Mouse (Mus musculus) forebrain, embryonic 12.5 days (tissue): Measurements from ENCODE around the gene Hrc. TPM values are rescaled to one million over a fixed set of nuclear protein-coding genes. Genes with fewer than 3 reads are reported as not detected.

Experiments used
- ATAC-seq: fragments of 200-750 bp; cut with Nextera tagmentation; 2 replicates; pipeline ENCODE4 v1.8.0; 2017; ENCODE audit warnings: moderate TSS enrichment; ENCODE audit not compliant: low FRiP score
- H3K27ac ChIP-seq: fragments of 300-500 bp; sonication (generic); 2 replicates; pipeline ENCODE4 v1.5.1; 2016; ENCODE audit warnings: mild to moderate bottlenecking
- H3K27me3 ChIP-seq: fragments of 300-500 bp; sonication (generic); 2 replicates; pipeline ENCODE4 v1.6.1; 2016; ENCODE audit warnings: mild to moderate bottlenecking
- H3K36me3 ChIP-seq: fragments of 300-500 bp; sonication (generic); replicated peaks from 2 replicates; pipeline ENCODE4 v1.6.1; 2016; ENCODE audit warnings: mild to moderate bottlenecking
- H3K4me1 ChIP-seq: fragments of 300-500 bp; sonication (generic); 2 replicates; pipeline ENCODE4 v1.6.1; 2016
- H3K4me2 ChIP-seq: fragments of 300-500 bp; sonication (generic); 2 replicates; pipeline ENCODE4 v1.6.1; 2016; ENCODE audit warnings: mild to moderate bottlenecking, moderate library complexity
- H3K4me3 ChIP-seq: fragments of 300-500 bp; sonication (generic); replicated peaks from 2 replicates; pipeline ENCODE4 v1.5.1; 2016; ENCODE audit warnings: mild to moderate bottlenecking
- H3K9ac ChIP-seq: fragments of 300-500 bp; sonication (generic); 2 replicates; pipeline ENCODE4 v1.6.1; 2016; ENCODE audit warnings: mild to moderate bottlenecking
- H3K9me3 ChIP-seq: fragments of 300-500 bp; sonication (generic); 2 replicates; pipeline ENCODE4 v1.6.1; 2016
- WGBS: fragments of 180-500 bp; shearing (Covaris S2); methylation state at CpG from one replicate; pipeline ENCODE4 v1.1.7; 2016; 5-methylcytosine and 5-hydroxymethylcytosine counted together
- polyA plus RNA-seq: library from polyadenylated mRNA; unstranded; fragments of >200 nt; fragmentation: Nextera tagmentation; extraction: Ambion mirVana; gene quantifications from 2 replicates; pipeline ENCODE4 v1.2.1, GENCODE M21; 2016

Gene Hrc
- polyA plus RNA-seq, 1 experiment from 2014 or later, result 0.20 TPM

DNA sequence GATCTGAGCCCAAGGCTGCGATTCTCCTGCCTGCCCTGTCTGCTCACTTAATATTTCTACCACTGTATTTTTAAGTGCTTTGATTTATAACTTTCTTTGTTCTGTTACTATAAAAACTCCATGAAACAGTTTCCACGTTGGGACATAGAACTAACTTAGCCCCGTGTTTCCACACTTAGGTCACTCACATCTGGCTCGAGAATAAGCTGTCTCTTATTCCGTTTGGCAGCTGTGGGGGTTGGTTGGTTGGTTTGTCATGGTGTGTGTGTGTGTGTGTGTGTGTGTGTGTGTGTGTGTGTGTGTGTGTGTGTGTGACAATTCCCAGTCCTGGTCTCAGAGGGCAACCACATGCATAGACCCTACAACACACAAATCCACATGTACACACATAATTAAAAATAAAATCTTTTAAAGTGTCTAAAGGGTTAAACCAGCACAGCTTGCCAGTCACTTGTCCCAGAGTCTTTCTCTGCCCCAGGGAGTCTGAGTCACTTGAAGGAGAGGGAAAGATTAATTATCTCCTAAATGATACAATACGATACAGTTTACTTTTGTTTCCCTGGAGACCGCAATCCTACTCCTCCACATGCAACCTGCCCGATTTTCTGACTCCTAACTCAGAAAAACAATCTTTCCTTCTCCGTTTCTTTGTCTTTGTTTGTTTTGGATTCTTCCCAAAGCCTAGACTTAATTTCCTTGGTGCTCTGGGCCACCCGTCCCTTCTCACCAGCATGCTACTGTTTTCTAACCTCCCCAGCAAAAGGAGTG lies 22.2 kb upstream of the Hrc start:
- Histone ChIP-seq H3K9me3 (no peaks in the 10 kb centered on the region), H3K27ac (no peak overlapping the region), H3K27me3 (no peaks in the 10 kb centered on the region), H3K4me2 (no peak overlapping the region), H3K9ac (no peak overlapping the region), H3K4me3 (no peak overlapping the region), H3K4me1 (peaks cover 23% of the 10 kb centered on the region), H3K36me3 (no peaks in the 10 kb centered on the region)
- WGBS, result 29% methylated on average over 10 of the region's 10 CpGs
- no peak for ATAC-seq

DNA sequence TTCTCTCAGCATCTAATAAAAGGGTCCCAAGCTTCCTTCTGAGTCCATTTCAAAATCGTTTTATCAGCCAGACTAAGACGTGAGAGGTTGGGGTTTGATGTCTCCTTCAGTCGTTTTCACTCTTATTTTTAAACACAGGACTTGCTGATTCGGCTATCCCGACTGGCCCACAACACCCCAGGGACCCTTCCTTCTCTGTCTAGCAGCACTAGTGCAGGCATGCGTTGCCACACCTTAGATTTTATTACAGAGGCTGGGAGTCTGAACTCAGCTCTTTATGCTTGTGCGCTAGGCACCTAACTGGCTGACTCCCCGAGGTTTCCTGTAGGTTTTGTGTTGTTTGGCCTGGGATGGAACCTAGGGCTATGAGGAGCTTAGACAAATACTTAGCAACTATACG lies 21.6 kb upstream of the Hrc start:
- H3K9ac ChIP-seq, result no peak overlapping the region
- H3K4me2 ChIP-seq, result no peak overlapping the region
- H3K36me3 ChIP-seq, result no peaks in the 10 kb centered on the region
- H3K27ac ChIP-seq, result no peak overlapping the region
- 48% methylated on average over 9 of the region's 9 CpGs for WGBS
- no peaks in the 10 kb centered on the region for H3K9me3 ChIP-seq
- no peak for ATAC-seq
- peaks cover 23% of the 10 kb centered on the region for H3K4me1 ChIP-seq
- H3K4me3 ChIP-seq, result no peak overlapping the region
- H3K27me3 ChIP-seq, result no peaks in the 10 kb centered on the region

DNA sequence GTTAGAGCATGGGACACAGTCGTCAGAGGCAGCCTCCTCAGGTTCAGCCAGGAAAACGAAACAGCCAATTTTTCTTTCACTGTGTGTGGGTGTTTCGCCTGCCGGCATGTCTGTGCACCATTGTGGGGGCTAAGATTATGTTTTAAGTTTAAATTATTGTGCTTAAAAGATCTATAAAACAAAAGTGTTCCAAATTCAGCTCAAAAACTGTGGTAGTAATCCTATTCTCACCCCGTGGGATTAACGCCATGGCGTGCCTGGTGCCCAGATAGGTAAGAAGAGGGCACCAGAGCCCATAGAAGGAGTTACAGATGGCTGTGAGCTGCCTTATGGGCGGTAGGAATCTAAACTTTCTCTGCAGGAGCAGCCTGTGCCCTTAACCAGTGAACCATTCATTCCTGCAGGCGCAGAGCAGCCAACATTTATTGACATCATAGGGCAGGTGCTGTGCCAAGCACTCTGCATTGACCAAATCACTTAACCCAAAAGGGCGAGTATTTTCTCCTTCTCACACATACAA lies 19.8 kb upstream of the Hrc start:
- Histone ChIP-seq H3K27ac (no peak overlapping the region), H3K27me3 (no peaks in the 10 kb centered on the region), H3K9me3 (no peaks in the 10 kb centered on the region), H3K9ac (no peak overlapping the region), H3K36me3 (no peaks in the 10 kb centered on the region), H3K4me2 (no peak overlapping the region), H3K4me3 (no peak overlapping the region), H3K4me1 (peaks cover 13% of the 10 kb centered on the region; the same call in 1 of the 2 replicates)
- WGBS, result 88% methylated on average over 10 of the region's 10 CpGs
- ATAC-seq, result no peak

DNA sequence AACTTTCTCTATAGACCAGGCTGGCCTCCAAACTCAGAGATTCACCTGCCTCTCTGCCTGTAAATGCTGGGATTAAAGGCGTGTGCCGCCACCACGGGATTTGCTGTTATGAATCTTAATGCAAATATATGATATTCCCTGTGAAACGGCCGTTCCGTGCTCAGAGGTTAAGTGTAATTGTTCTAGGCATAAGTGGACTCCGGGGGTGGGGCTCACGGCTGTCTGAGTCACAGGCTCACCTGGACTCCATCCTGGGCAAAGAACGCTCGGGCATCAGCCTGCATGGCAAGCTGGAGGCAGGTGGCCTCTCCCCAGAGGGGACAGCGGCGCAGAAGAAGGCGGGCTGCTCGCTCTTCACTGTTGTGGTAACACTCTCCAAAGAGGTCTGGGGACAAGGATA lies 18.6 kb upstream of the Hrc start:
- no peak for ATAC-seq
- Histone ChIP-seq H3K4me2 (no peak overlapping the region), H3K27me3 (no peaks in the 10 kb centered on the region), H3K36me3 (no peaks in the 10 kb centered on the region), H3K4me3 (no peak overlapping the region), H3K4me1 (peaks cover 13% of the 10 kb centered on the region; the same call in 1 of the 2 replicates), H3K9me3 (no peaks in the 10 kb centered on the region), H3K9ac (no peak overlapping the region), H3K27ac (no peak overlapping the region)
- WGBS, result 94% methylated on average over 14 of the region's 14 CpGs

DNA sequence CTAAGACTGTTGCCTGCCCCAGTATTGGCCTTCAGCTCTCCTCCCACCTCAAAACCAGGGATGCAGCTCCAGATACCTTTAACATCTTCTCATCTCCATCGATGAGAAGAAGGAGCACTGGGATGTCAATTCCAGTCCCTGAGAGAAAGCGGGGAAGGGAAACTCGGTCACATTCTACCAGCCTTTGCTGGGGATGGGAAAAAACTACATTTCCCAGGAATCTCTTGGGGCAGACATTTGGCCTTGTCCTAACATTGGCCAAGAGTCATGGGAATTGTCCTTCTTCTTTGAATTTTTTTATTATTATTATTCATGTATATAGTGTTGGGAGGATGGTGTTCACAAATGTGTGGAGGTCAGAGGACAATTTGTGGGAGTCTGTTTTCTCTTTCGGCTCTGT lies 12.8 kb upstream of the Hrc start:
- no peaks in the 10 kb centered on the region for H3K4me1 ChIP-seq
- no peaks in the 10 kb centered on the region for H3K27me3 ChIP-seq
- 88% methylated on average over 4 of the region's 4 CpGs for WGBS
- no peaks in the 10 kb centered on the region for H3K36me3 ChIP-seq
- no peak overlapping the region for H3K4me2 ChIP-seq
- no peak for ATAC-seq
- H3K9ac ChIP-seq, result no peak overlapping the region
- H3K9me3 ChIP-seq, result no peaks in the 10 kb centered on the region
- H3K4me3 ChIP-seq, result no peak overlapping the region
- no peak overlapping the region for H3K27ac ChIP-seq

DNA sequence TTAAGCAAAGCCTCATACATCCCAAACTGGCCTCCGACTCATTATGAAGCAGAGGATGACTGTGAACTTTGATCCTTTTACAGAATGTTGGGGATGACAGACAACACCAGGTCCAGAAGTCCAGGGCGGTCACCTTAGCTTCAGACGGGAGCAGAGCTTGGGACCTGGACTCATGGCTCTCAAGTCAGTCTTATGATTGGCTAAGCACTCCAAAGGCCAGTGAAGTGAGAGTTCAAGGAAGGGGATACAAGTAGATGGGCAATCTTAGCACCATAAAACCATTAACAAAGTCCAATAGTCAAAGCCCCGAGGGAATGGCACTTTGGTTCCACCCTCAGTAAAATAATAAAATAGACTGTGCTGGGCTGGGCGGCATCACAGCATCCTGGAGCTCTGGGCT lies 12.0 kb upstream of the Hrc start:
- no peak overlapping the region for H3K27ac ChIP-seq
- 91% methylated on average over 5 of the region's 5 CpGs for WGBS

DNA sequence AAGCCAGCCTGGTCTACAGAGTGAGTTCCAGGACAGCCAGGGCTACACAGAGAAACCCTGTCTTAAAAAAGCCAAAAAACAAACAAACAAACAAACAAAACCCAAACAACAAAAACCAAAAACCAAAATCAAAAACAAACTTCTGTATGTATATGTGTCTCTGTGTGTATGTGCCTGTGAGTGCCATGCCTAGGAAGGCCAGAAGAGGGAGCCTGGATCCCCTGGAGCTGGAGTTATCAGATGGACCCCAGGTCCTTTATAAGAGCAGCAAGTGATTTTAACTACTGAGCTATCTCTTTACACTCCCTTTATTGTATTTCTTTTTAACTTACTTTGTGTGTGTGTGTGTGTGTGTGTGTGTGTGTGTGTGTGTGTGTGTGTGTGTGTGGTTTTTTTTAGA lies 9.3 kb upstream of the Hrc start:
- no peak overlapping the region for H3K4me2 ChIP-seq
- no peaks in the 10 kb centered on the region for H3K9me3 ChIP-seq
- H3K4me1 ChIP-seq, result no peaks in the 10 kb centered on the region
- no peak overlapping the region for H3K27ac ChIP-seq
- ATAC-seq, result no peak
- H3K27me3 ChIP-seq, result no peaks in the 10 kb centered on the region
- H3K4me3 ChIP-seq, result no peak overlapping the region
- no peak overlapping the region for H3K9ac ChIP-seq
- no peaks in the 10 kb centered on the region for H3K36me3 ChIP-seq

More for the DNA sequence above, 12.0 kb upstream of the Hrc start:
- no peak for ATAC-seq
- Histone ChIP-seq H3K4me3 (no peak overlapping the region), H3K9me3 (no peaks in the 10 kb centered on the region), H3K27me3 (no peaks in the 10 kb centered on the region), H3K36me3 (no peaks in the 10 kb centered on the region), H3K4me1 (no peaks in the 10 kb centered on the region), H3K4me2 (no peak overlapping the region), H3K9ac (no peak overlapping the region)

DNA sequence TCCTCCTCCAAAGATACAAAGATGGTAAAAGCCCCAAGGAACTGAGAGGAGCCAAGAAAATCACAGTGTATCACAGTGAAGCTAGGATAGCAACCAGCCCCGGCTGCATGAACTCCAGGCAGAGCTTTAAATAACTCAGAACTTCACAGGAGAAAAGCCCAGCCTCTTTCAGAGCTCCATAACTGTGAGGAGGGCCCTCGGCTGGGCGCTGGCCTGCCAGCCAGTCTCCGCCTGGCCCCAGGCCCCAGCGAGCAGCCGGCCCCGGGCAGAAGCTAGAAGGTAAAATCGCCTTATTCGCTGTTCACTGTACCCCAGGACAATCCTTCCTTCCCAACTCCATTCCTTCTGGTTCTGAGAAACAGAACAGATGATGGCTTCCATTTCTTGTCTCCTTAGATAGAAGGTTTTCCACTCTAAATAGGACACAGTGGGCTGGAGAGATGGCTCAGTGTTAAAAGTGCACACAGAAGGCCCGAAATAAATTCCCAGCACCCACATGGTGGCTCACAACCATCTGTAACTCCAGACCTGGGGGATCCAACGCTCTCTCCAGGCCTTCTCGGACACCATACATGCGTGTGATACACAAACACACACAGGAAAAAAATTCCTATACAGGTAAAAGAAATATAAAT lies 6.1 kb upstream of the Hrc start:
- peaks cover 16% of the 10 kb centered on the region for H3K4me1 ChIP-seq
- 0 out of 2 replicates have a peak, but pooled peaks cover 6% of the 10 kb centered on the region for H3K27me3 ChIP-seq
- WGBS, result 84% methylated on average over 13 of the region's 13 CpGs
- ATAC-seq, result no peak
- no peak overlapping the region for H3K27ac ChIP-seq
- H3K4me3 ChIP-seq, result no peak overlapping the region
- H3K4me2 ChIP-seq, result no peak overlapping the region
- no peaks in the 10 kb centered on the region for H3K9me3 ChIP-seq
- H3K36me3 ChIP-seq, result no peaks in the 10 kb centered on the region
- H3K9ac ChIP-seq, result no peak overlapping the region

DNA sequence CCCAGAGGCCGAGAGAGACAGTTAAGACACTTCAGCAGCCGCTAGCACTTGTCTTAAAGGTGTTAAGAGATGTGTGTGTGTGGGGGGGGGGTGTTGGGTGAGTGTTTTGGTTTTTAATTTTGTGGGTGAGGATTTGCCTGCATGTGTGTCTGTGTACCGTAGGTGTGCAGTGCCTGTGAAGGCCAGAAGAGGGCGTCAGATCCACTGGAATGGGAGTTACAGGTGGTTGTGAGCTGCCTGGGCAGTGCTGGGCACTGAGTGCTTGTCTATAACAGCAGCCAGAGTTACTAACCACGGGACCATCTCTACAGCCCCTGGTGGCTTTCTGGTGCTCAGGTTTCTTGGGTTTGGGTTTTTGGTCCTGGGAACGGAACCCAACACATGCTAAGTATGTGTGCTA lies 3.6 kb upstream of the Hrc start:
- WGBS, result 80% methylated on average over 6 of the region's 6 CpGs
- peaks cover 22% of the 10 kb centered on the region for H3K27me3 ChIP-seq
- H3K4me2 ChIP-seq, result no peak overlapping the region
- ATAC-seq, result no peak
- H3K9ac ChIP-seq, result no peak overlapping the region
- no peaks in the 10 kb centered on the region for H3K36me3 ChIP-seq
- peaks cover 27% of the 10 kb centered on the region for H3K4me1 ChIP-seq
- H3K27ac ChIP-seq, result no peak overlapping the region
- no peak overlapping the region for H3K4me3 ChIP-seq
- H3K9me3 ChIP-seq, result no peaks in the 10 kb centered on the region

DNA sequence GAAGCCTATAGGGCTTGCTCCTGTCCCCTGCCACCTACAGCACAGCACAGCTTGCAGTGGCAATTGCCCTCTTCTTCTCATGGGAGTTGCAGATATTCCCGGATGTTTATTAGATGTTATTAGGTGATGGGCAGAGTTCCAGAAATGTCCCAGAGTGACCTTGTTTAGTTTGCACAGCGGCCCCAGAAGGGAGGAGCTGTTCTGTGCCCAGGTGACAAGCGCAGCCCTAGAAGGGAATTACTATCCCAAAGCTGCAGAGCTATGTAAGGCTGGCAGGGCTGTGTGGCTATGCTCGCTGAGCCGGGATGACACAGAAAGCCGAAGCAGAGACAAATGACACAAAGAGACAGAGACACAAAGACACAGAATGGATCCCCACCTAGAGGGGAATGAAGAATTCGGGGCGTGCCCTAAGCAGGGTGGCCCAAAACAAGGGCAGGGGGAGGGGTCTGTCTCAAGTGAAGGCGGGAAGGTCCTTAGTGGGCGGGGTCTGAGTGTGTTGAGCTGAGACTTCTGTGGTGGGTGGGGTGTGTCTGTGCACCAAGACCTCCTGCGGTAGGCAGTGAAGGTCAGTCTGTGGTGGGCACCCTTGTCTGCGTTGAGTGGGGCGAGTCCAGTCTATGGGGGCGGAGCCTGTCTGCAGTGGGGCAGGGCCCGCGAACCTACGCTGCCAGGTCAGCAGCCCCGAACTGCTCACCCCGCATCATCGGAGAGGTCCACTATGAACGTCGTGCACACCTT lies 2.2 kb upstream of the Hrc start:
- H3K36me3 ChIP-seq, result no peaks in the 10 kb centered on the region
- no peaks in the 10 kb centered on the region for H3K9me3 ChIP-seq
- H3K27me3 ChIP-seq, result peaks cover 36% of the 10 kb centered on the region
- ATAC-seq, result peak; percentile 66; the same call in 1 of the 2 replicates
- peaks cover 29% of the 10 kb centered on the region for H3K4me1 ChIP-seq
- peak overlapping the region; percentile 94 for H3K4me2 ChIP-seq
- WGBS, result 4% methylated on average over 22 of the region's 22 CpGs
- H3K27ac ChIP-seq, result no peak overlapping the region
- peak overlapping the region; percentile 73 for H3K9ac ChIP-seq
- H3K4me3 ChIP-seq, result peak overlapping the region; percentile 61

DNA sequence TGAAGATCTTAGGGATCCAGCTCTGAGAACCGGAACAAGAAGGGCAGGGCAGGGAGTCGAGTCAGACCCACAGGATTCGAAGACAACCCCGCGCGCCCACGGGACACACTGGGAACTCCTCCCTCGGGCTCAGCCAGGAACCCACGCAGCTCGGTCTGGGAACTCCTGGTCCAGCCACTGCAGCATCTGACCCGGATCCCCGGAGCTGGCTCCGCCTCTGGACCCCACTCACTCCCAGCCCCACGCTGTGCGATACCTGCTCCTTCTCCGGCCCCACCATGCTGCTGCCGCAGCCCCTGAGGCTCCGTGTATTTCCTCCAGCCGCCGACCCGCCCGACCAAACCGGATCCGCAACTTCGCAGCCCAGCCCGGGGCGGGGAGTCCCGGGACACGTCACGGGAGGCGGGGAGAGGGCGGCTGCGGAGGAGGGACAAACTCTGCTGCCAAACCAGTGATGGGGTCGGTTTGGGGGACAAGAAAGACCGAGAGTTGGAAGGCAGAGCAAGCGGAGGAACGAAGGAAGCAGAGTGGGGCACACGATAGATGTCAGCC lies 1.6 kb upstream of the Hrc start, which contains the start of gene Trpm4:
TSS of gene Trpm4 (minus strand) at position 350 of the 552 bp plus-strand sequence.
- H3K36me3 ChIP-seq, result no peaks in the 10 kb centered on the region
- H3K27me3 ChIP-seq, result peaks cover 40% of the 10 kb centered on the region
- H3K27ac ChIP-seq, result no peak within 1 kb of the TSS

DNA sequence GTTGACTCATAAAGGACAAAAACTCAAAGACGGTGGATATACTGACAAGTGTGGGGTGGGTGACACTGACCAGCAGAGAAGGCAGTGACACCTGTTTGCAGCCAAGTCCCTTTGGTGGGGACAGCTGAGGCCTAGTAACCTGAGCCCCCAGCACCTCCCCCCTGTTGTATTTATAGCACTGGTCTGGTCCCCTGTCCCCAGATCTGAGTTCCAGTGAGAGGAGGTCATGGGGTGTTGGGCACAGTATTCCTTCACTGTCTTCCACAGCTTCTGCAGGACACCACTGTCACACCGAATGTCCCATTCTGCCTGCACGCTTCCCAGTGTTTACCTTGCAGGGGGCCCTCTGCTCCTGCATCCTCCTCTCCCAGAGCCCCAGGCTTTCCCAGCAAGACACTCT lies 485 bp upstream of the Hrc start:
- no peaks in the 10 kb centered on the region for H3K9me3 ChIP-seq
- H3K27me3 ChIP-seq, result peaks cover 40% of the 10 kb centered on the region
- 33% methylated on average over 3 of the region's 3 CpGs for WGBS
- no peaks in the 10 kb centered on the region for H3K36me3 ChIP-seq
- no peak overlapping the region for H3K27ac ChIP-seq
- ATAC-seq, result no peak
- no peak overlapping the region for H3K4me3 ChIP-seq
- H3K4me1 ChIP-seq, result peaks cover 45% of the 10 kb centered on the region
- H3K9ac ChIP-seq, result 0 out of 2 replicates have a peak overlapping the region, but pooled peaks have one; percentile 27
- H3K4me2 ChIP-seq, result no peak overlapping the region

More for the DNA sequence above, 1.6 kb upstream of the Hrc start, which contains the start of gene Trpm4:
- H3K4me1 ChIP-seq, result peaks cover 35% of the 10 kb centered on the region
- H3K4me2 ChIP-seq, result peak within 1 kb of the TSS; percentile 94
- peak within 1 kb of the TSS; percentile 73 for H3K9ac ChIP-seq
- no peaks in the 10 kb centered on the region for H3K9me3 ChIP-seq
- ATAC-seq, result peak; percentile 54; the same call in 1 of the 2 replicates
- H3K4me3 ChIP-seq, result peak within 1 kb of the TSS; percentile 61
- WGBS, result 1% methylated on average over 38 of the region's 38 CpGs
